Mouse (Mus musculus) stomach, embryonic 14.5 days (tissue): ENCODE data around the gene Rapsn. TPM values are rescaled to one million over a fixed set of nuclear protein-coding genes. Genes with fewer than 3 reads are reported as not detected.
A peak's percentile ranks its signal among the peaks of the same experiment; 100 is the strongest.

Experiments used
- ATAC-seq: fragments of 200-750 bp; cut with Nextera tagmentation; 2 replicates; pipeline ENCODE4 v1.8.0; 2017; ENCODE audit warnings: low read depth, moderate TSS enrichment; ENCODE audit not compliant: insufficient number of reproducible peaks, insufficient read depth, low FRiP score
- H3K27ac ChIP-seq: fragments of 300-500 bp; sonication (generic); 2 replicates; pipeline ENCODE4 v1.5.1; 2014; ENCODE audit warnings: mild to moderate bottlenecking, low read length, moderate library complexity, mixed read lengths
- H3K27me3 ChIP-seq: fragments of 300-500 bp; sonication (generic); 2 replicates; pipeline ENCODE4 v1.6.1; 2014; ENCODE audit warnings: low read length, control low read depth, mixed read lengths; ENCODE audit not compliant: control insufficient read depth, insufficient read depth
- H3K36me3 ChIP-seq: fragments of 300-500 bp; sonication (generic); 2 replicates; pipeline ENCODE4 v1.6.1; 2014; ENCODE audit warnings: mild to moderate bottlenecking, control low read depth, low read length, moderate library complexity, mixed read lengths; ENCODE audit not compliant: control insufficient read depth, insufficient read depth
- H3K4me1 ChIP-seq: fragments of 300-500 bp; sonication (generic); 2 replicates; pipeline ENCODE4 v1.6.1; 2014; ENCODE audit warnings: low read length, control low read depth, mixed read lengths; ENCODE audit not compliant: control insufficient read depth, insufficient read depth
- H3K4me2 ChIP-seq: fragments of 300-500 bp; sonication (generic); replicated peaks from 2 replicates; pipeline ENCODE4 v1.6.1; 2014; ENCODE audit warnings: low read depth, low read length, control low read depth
- H3K4me3 ChIP-seq: fragments of 300-500 bp; sonication (generic); 2 replicates; pipeline ENCODE4 v1.5.1; 2014; ENCODE audit warnings: low read depth, low read length, control low read depth
- H3K9ac ChIP-seq: fragments of 300-500 bp; sonication (generic); replicated peaks from 2 replicates; pipeline ENCODE4 v1.6.1; 2014; ENCODE audit warnings: low read depth, mild to moderate bottlenecking, control low read depth, low read length, moderate library complexity, mixed read lengths
- H3K9me3 ChIP-seq: fragments of 300-500 bp; sonication (generic); 2 replicates; pipeline ENCODE4 v1.6.1; 2016; ENCODE audit warnings: low read depth, low read length, control low read depth; ENCODE audit not compliant: control insufficient read depth
- WGBS: fragments of 180-500 bp; shearing (Covaris S2); extraction: QIAGEN DNeasy Blood & Tissue Kit; methylation state at CpG from one replicate; pipeline ENCODE4 v1.1.7; 2014; 5-methylcytosine and 5-hydroxymethylcytosine counted together
- polyA plus RNA-seq: library from polyadenylated mRNA; unstranded; fragments of >200 nt; fragmentation: Nextera tagmentation; extraction: Ambion mirVana; gene quantifications from 2 replicates; pipeline ENCODE4 v1.2.1, GENCODE M21; 2014

Rapsn gene
- polyA plus RNA-seq, 1 experiment from 2014 or later, result 1.6 TPM

DNA sequence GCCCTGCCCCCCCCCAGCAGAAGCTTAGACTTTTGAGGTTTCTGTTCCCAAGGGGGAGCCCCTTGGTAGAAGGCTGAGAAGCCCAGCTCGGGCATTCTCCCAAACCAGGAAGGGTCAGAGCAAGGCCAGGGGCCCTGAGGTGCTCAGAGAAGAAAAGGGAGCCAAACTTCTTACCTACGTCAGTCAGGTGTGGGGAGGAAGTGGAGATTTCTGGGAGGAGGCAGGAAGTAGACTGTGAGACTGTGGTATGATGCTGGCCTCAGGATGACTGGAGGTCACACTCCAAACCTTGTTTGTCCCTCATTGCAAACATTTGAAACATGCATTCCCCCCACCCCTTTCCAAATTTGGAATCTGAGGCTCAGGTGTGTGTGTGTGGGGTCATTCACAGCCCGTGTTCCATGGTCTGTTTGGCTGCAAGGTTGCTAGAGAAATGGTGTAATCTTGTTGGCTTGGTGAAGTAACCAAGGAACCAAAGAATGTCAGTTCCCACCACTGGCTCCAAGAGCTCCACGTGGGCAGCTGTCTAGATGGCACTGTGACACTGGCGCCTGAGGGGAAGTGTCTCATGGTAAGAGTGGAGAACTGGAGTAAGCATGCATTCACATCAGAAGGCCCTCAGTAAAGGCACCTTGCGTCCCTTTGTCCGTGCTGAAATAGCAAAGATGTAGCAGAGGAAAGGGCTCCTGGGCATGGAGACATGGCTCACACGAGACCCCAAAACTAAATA lies 45.5 kb downstream of the Rapsn start:
- Histone ChIP-seq H3K4me2 (no peak overlapping the region), H3K27ac (no peak overlapping the region), H3K4me1 (no peaks in the 10 kb centered on the region), H3K9ac (no peak overlapping the region), H3K4me3 (no peak overlapping the region), H3K36me3 (no peaks in the 10 kb centered on the region), H3K27me3 (no peaks in the 10 kb centered on the region), H3K9me3 (no peaks in the 10 kb centered on the region)
- 77% methylated on average over 8 of the region's 8 CpGs for WGBS
- no peak for ATAC-seq

DNA sequence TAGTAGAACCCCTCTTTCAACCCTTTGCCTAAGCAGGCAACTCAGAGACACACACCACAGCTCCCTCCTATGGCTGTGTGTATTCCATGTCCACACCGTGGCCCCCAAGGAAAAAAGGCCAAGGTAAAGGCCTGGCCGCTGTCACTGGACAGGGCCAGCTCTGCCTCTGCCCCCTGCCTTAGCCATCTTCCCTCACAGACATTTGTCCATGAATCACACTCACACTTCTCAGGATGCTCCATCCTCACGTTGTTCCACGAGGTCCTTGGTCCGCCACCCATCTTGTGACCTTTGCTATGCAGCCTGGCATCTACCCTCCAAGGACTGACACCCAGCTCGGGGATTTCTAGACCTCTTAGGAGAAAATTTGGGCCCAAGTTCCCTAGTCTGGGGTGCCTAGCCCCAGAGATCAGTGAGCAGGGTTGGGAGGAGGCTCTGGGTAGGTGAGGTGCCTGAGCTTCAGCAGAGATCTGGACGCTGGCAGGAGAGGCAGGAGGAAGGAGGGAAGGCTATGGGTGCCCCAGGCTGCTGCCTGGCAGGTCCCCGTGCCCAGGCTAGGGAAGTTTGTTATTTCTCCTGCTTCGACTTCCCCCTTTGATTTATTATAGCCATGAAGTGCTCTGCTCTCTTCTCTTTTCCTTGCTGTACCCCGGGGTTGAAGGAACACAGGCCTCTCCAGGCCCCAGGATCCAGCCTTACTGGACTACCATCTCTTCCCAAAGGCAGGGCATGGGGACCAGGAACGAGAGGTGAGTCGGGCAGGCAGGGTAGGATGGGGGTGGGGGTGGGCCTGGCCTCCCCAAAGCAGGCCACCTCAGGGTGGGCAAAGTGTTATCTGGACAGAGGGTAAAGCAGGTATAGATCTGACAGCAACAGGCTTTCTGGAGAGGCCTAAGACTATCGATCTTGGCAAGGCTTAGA lies 46.6 kb downstream of the Rapsn start, which contains the start of gene Spi1:
TSS of gene Spi1 (plus strand) at position 616 of the 921 bp plus-strand sequence.
- Histone ChIP-seq H3K4me1 (no peaks in the 10 kb centered on the region), H3K9ac (no peak within 1 kb of the TSS), H3K4me2 (no peak within 1 kb of the TSS), H3K4me3 (no peak within 1 kb of the TSS), H3K27ac (no peak within 1 kb of the TSS), H3K9me3 (no peaks in the 10 kb centered on the region), H3K36me3 (no peaks in the 10 kb centered on the region), H3K27me3 (no peaks in the 10 kb centered on the region)
- no peak for ATAC-seq
- 75% methylated on average over 13 of the region's 13 CpGs for WGBS

- Histone ChIP-seq H3K4me2 (no peak overlapping the region), H3K36me3 (no peaks in the 10 kb centered on the region), H3K4me1 (no peaks in the 10 kb centered on the region), H3K9me3 (no peaks in the 10 kb centered on the region), H3K27ac (no peak overlapping the region), H3K4me3 (no peak overlapping the region), H3K27me3 (no peaks in the 10 kb centered on the region), H3K9ac (no peak overlapping the region)
- no peak for ATAC-seq
- WGBS, result 67% methylated on average over 11 of the region's 11 CpGs
Measured at GRCm38 (mm10) chr2:91082844-91083243, 47.4 kb downstream of the Rapsn start.

- H3K9me3 ChIP-seq, result no peaks in the 10 kb centered on the region
- H3K27ac ChIP-seq, result 0 out of 2 replicates have a peak overlapping the region, but pooled peaks have one; percentile 7
- no peaks in the 10 kb centered on the region for H3K36me3 ChIP-seq
- no peak overlapping the region for H3K4me2 ChIP-seq
- no peak overlapping the region for H3K4me3 ChIP-seq
- WGBS, result 60% methylated on average over 1 of the region's 1 CpGs
- H3K4me1 ChIP-seq, result no peaks in the 10 kb centered on the region
- ATAC-seq, result no peak
- H3K9ac ChIP-seq, result no peak overlapping the region
- H3K27me3 ChIP-seq, result no peaks in the 10 kb centered on the region
Measured at GRCm38 (mm10) chr2:91083366-91083940, 48.0 kb downstream of the Rapsn start.

GRCm38 (mm10) chr2:91084179-91084820 lies 48.9 kb downstream of the Rapsn start:
- Histone ChIP-seq H3K4me3 (no peak overlapping the region), H3K9me3 (no peaks in the 10 kb centered on the region), H3K36me3 (no peaks in the 10 kb centered on the region), H3K4me1 (no peaks in the 10 kb centered on the region), H3K4me2 (no peak overlapping the region), H3K27me3 (no peaks in the 10 kb centered on the region), H3K9ac (no peak overlapping the region), H3K27ac (no peak overlapping the region)
- WGBS, result 80% methylated on average over 15 of the region's 15 CpGs
- no peak for ATAC-seq

- Histone ChIP-seq H3K27me3 (no peaks in the 10 kb centered on the region), H3K36me3 (no peaks in the 10 kb centered on the region), H3K4me1 (no peaks in the 10 kb centered on the region), H3K9me3 (no peaks in the 10 kb centered on the region), H3K9ac (no peak overlapping the region), H3K4me2 (no peak overlapping the region), H3K4me3 (no peak overlapping the region), H3K27ac (no peak overlapping the region)
- ATAC-seq, result no peak
- WGBS, result 86% methylated on average over 14 of the region's 14 CpGs
Measured at GRCm38 (mm10) chr2:91085494-91086391, 50.3 kb downstream of the Rapsn start.

DNA sequence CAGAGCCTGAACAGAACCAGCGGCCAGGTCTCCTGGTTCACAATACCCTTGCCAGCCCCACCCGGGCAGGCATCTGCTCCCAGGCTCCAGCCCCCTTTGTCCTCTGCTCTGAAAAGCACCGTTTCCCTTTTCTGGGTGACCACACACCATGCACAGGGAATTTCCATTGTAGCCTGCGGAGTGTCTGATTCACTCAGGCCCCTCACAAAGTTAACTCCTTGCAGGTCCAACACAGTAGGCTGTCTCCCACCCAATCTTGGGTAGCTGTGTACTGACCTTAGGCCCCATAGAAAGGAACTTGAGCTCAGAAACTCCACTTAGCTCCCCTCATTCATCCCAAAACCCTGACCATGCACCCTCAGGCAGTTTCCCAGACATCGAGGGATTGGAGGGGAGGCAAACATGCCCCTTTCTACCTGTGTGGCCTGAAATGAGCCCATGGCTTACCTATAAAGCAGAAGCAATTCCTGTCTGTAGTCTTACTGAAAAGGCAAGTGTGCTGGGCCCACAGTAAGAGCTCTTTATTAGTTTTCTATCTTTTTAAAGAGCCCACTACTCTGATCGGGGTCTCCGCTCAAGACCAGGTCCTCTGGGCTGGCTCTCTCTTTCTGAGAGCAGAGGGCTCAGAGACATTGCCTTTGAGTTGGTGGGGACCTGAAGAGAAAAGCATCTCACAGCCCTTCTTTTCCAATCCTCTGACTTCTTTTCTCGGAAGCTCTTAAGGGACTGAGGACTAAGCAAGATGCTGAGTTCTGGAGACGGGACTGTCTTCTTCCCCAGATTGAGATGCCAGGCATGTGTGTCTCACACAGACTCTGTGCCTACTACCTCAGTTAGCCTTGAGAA lies 51.2 kb downstream of the Rapsn start:
- Histone ChIP-seq H3K36me3 (no peaks in the 10 kb centered on the region), H3K9me3 (no peaks in the 10 kb centered on the region), H3K4me2 (no peak overlapping the region), H3K4me1 (no peaks in the 10 kb centered on the region), H3K27me3 (no peaks in the 10 kb centered on the region), H3K4me3 (no peak overlapping the region), H3K9ac (no peak overlapping the region), H3K27ac (no peak overlapping the region)
- ATAC-seq, result no peak
- WGBS, result 70% methylated on average over 9 of the region's 9 CpGs
